Mouse (Mus musculus) kidney, postnatal 4 days (tissue): ENCODE results near the gene Pgam5.

Source experiments
- DNase-seq, 2 experiments: peaks; one replicate each; pipeline ENCODE4 v3.0.0; 2021; ENCODE audit warnings: mixed read lengths in 2 of 2

Gene Pgam5

DNA sequence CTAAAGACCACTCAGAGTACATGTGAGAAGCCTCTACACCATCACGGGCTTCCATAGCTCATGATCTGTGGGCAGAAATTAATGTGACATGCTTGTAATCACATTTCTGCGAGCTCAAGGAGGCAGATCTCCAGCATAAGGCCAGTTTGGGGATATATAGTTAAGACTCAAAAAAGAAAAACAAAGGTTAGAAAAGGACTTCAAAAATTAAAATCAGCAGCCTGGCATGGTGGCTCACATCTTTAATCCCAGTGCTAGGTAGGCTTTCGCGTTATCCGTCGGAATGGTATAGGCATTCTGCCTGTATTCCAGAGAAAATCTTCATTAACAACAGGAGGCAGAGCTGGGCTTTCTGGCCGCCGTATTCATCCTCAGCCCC is 39.3 kb downstream of the Pgam5 start:
- DNase-seq = peak in 1 of 2 experiments; percentile 3

- DNase-seq = no peak
Observed at GRCm38 (mm10) chr5:110227336-110227883, 42.3 kb downstream of the Pgam5 start.

DNA sequence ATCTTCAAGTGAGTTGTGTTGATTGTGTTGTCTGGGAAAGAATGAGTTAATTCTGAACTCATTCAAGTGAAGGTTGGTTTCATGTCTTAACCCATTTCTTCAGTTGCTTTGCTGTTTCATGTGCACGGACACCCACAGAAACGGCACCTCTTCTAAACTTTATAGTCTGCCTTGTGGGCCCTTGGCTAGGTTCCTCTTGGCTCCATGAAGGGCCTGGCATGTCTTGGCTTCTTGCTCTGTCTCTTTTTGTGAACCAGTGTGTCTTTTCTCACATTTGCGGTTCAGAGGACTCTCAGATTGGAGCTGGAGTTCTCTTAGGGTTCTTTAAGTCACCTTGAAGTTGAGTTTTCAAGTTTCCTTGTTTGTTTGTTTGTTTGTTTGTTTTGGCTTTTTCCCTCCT is 44.7 kb downstream of the Pgam5 start:
- no peak for DNase-seq

- no peak for DNase-seq
Observed at GRCm38 (mm10) chr5:110222757-110223156, 47.0 kb downstream of the Pgam5 start.

DNA sequence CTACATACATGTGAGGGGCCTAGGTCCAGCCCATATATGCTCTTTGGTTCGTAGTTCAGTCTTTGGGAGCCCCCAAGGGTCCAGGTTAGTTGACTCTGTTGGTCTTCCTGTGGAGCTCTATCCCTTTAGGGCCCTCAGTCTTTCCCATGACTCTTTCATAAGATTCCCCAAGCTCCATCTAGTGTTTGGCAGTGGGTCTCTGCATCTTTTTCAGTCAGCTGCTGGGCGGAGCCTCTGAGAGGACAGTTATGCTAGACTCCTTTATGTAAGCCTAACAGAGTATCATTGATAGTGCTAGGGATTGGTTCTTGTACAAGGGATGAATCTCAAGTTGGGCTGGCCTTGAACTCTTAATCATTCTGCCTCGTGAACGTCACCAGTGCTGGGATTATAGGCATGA is 49.4 kb downstream of the Pgam5 start:
- DNase-seq = no peak

- no peak for DNase-seq
Observed at GRCm38 (mm10) chr5:110216780-110217179, 52.9 kb downstream of the Pgam5 start.

DNA sequence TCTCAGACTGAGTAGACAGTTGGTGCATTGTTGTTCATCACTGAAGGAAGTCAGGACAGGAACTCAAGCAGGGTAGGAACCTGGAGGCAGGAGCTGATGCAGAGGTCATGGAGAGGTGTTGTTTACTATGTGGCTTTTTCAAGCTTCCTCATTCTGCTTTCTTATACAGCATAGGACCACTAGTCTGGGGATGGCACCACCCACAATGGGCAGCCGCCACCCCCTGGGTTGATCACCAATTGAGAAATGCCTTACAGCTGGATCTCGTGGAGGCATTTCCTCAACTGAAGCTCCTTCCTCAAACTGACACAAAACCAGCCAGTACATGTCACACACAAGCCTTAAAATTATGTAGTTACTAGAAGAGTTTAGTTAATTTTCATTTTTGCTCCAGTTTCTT is 58.4 kb downstream of the Pgam5 start:
- DNase-seq = no peak
